Mouse (Mus musculus): ENCODE data around the gene Atxn7l3. TPM values are rescaled to one million over a fixed set of nuclear protein-coding genes. Genes with fewer than 3 reads are reported as not detected.

Gene Atxn7l3
- 8.1 TPM for polyA plus RNA-seq (2017; shearing (Covaris generic))

GRCm38 (mm10) chr11:102296491-102297472 is at the start of gene Atxn7l3:
Atxn7l3 (minus strand) TSS chr11:102296631.

GRCm38 (mm10) chr11:102319410-102319792 is 23.0 kb upstream of the Atxn7l3 start, which contains the start of gene Ubtf:
Ubtf (minus strand) TSS chr11:102319742.

GRCm38 (mm10) chr11:102284501-102285094 is 11.8 kb downstream of the Atxn7l3 start, which contains the start of gene Tmub2:
Tmub2 (plus strand) TSS chr11:102284931.

GRCm38 (mm10) chr11:102268520-102269244 is 27.7 kb downstream of the Atxn7l3 start, which contains the start of gene Asb16:
Asb16 (plus strand) TSS chr11:102268743.

GRCm38 (mm10) chr11:102248630-102249230 is 47.7 kb downstream of the Atxn7l3 start, which contains the start of gene BC030867:
BC030867 (plus strand) TSS chr11:102248882.

Other genes starting within 250 kb of the Atxn7l3 start
- gene Mpp2, start 208.1 kb downstream of the Atxn7l3 start, polyA plus RNA-seq (2017; shearing (Covaris generic)), result 6.2 TPM
- not detected for gene Ppy, start 195.3 kb downstream of the Atxn7l3 start, polyA plus RNA-seq (2017; shearing (Covaris generic))
- gene Pyy, start 188.8 kb downstream of the Atxn7l3 start, polyA plus RNA-seq (2017; shearing (Covaris generic)), result not detected
- not detected for gene Nags, start 151.1 kb downstream of the Atxn7l3 start, polyA plus RNA-seq (2017; shearing (Covaris generic))
- gene Tmem101, start 140.2 kb downstream of the Atxn7l3 start, polyA plus RNA-seq (2017; shearing (Covaris generic)), result 18.5 TPM
- 56.8 TPM for gene Lsm12, start 111.3 kb downstream of the Atxn7l3 start, polyA plus RNA-seq (2017; shearing (Covaris generic))
- 50.3 TPM for gene G6pc3, start 107.0 kb downstream of the Atxn7l3 start, polyA plus RNA-seq (2017; shearing (Covaris generic))
- gene Hdac5, start 66.5 kb downstream of the Atxn7l3 start, polyA plus RNA-seq (2017; shearing (Covaris generic)), result 20.1 TPM
- 1.9 TPM for gene BC030867, start 47.7 kb downstream of the Atxn7l3 start, polyA plus RNA-seq (2017; shearing (Covaris generic))
- gene Asb16, start 27.9 kb downstream of the Atxn7l3 start, polyA plus RNA-seq (2017; shearing (Covaris generic)), result not detected
- gene Tmub2, start 11.7 kb downstream of the Atxn7l3 start, polyA plus RNA-seq (2017; shearing (Covaris generic)), result 69.7 TPM
- 112 TPM for gene Ubtf, start 23.1 kb upstream of the Atxn7l3 start, polyA plus RNA-seq (2017; shearing (Covaris generic))
- gene Slc4a1, start 69.6 kb upstream of the Atxn7l3 start, polyA plus RNA-seq (2017; shearing (Covaris generic)), result 1.8 TPM
- 34.1 TPM for gene Rundc3a, start 96.8 kb upstream of the Atxn7l3 start, polyA plus RNA-seq (2017; shearing (Covaris generic))
- gene Slc25a39, start 111.3 kb upstream of the Atxn7l3 start, polyA plus RNA-seq (2017; shearing (Covaris generic)), result 50.6 TPM
- 85.2 TPM for gene Grn, start 133.7 kb upstream of the Atxn7l3 start, polyA plus RNA-seq (2017; shearing (Covaris generic))
- not detected for gene Fam171a2, start 151.1 kb upstream of the Atxn7l3 start, polyA plus RNA-seq (2017; shearing (Covaris generic))
- 1.7 TPM for gene Itga2b, start 173.5 kb upstream of the Atxn7l3 start, polyA plus RNA-seq (2017; shearing (Covaris generic))